Mouse (Mus musculus) embryo, embryonic 10 days (tissue): Measurements from ENCODE around the gene Tcea2.

ENCODE experiments used
- DNase-seq: peaks from one replicate; pipeline ENCODE4 v3.0.0-alpha.2; 2015; ENCODE audit warnings: low spot score

The Tcea2 gene

GRCm38 (mm10) chr2:181714903-181715326 lies 34.8 kb downstream of the Tcea2 start, which contains the start of gene Oprl1:
TSS of gene Oprl1 (plus strand) at chr2:181715016.
- peak; percentile 64 for DNase-seq

- DNase-seq = no peak
These were observed 35.3 kb downstream of the Tcea2 start for GRCm38 (mm10) chr2:181715382-181715781.

GRCm38 (mm10) chr2:181716991-181717390 lies 36.9 kb downstream of the Tcea2 start:
- no peak for DNase-seq

GRCm38 (mm10) chr2:181720061-181720460 lies 40.0 kb downstream of the Tcea2 start:
- DNase-seq = no peak

- no peak for DNase-seq
These were observed 41.1 kb downstream of the Tcea2 start for GRCm38 (mm10) chr2:181721200-181721599.

- DNase-seq = peak; percentile 81
These were observed 42.1 kb downstream of the Tcea2 start for GRCm38 (mm10) chr2:181722213-181722612.

- DNase-seq = no peak
These were observed 47.7 kb downstream of the Tcea2 start for GRCm38 (mm10) chr2:181727659-181728262.

- DNase-seq = no peak
These were observed 49.9 kb downstream of the Tcea2 start for GRCm38 (mm10) chr2:181730051-181730450.
